Mouse (Mus musculus) bone marrow macrophage, adult 2 months (primary cell): ENCODE results near the gene Iqch.

Source experiments
- CTCF ChIP-seq: IDR thresholded peaks from 2 replicates; pipeline ENCODE4 v1.5.1; 2012; ENCODE audit warnings: low read depth, mild to moderate bottlenecking, low read length, moderate library complexity
- POLR2A ChIP-seq: IDR thresholded peaks from 2 replicates; pipeline ENCODE4 v1.6.1; 2012; ENCODE audit warnings: mild to moderate bottlenecking, low read depth, low read length, borderline replicate concordance

DNA sequence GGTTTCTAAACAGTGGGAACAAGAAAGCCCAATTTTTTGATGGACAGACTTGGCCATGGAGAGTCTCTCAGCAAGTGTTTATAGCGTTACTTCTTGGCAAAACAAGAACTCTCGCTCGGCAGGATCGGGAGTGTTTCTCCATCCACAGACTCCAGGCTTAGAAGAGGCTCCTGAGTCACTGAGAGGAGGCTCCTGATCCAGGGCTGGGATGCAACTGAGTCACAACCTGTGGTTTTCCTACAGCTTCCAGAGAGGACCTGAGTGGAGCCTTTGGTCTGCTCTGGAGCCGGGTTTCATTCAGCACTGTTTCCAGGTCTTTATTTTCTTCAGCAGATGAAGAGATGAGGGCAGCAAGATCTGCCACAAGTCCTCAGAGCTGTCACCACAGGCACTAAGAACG is 5.7 kb upstream of the Iqch start:
- TF ChIP-seq POLR2A (no peak), CTCF (no peak)
